Mouse (Mus musculus): ENCODE results near the gene Ppp1r10. TPM values are rescaled to one million over a fixed set of nuclear protein-coding genes. Genes with fewer than 3 reads are reported as not detected.
"Not testable (repeated sequence)": the region's sequence is repeated elsewhere in the genome, so short reads cannot be mapped to it uniquely, and the experiment has no call there.

Ppp1r10 gene
- total and polyA plus RNA-seq, 3 experiments, result 32.8 to 140 (median 64.6) TPM

GRCm38 (mm10) chr17:35929534-35929933 lies 13.3 kb downstream of the Ppp1r10 start:
- no peak for DNase-seq

- no peak for DNase-seq
These were observed 14.4 kb downstream of the Ppp1r10 start for GRCm38 (mm10) chr17:35930627-35931026.

GRCm38 (mm10) chr17:35932608-35933007 lies 16.4 kb downstream of the Ppp1r10 start:
- DNase-seq, result peak; percentile 1

GRCm38 (mm10) chr17:35935763-35936162 lies 19.5 kb downstream of the Ppp1r10 start:
- DNase-seq, result not testable (repeated sequence)

GRCm38 (mm10) chr17:35937700-35938348 lies 21.6 kb downstream of the Ppp1r10 start:
- no peak for DNase-seq

- DNase-seq, result no peak
These were observed 22.9 kb downstream of the Ppp1r10 start for GRCm38 (mm10) chr17:35939108-35939507.

- DNase-seq, result no peak
These were observed 23.7 kb downstream of the Ppp1r10 start for GRCm38 (mm10) chr17:35939941-35940340.

- DNase-seq, result not testable (repeated sequence)
These were observed 34.7 kb downstream of the Ppp1r10 start for GRCm38 (mm10) chr17:35950946-35951345.

- DNase-seq, result not testable (repeated sequence)
These were observed 36.3 kb downstream of the Ppp1r10 start for GRCm38 (mm10) chr17:35952559-35952958.

- no peak for DNase-seq
These were observed 38.4 kb downstream of the Ppp1r10 start for GRCm38 (mm10) chr17:35954665-35955064.

- DNase-seq, result no peak
These were observed 42.4 kb downstream of the Ppp1r10 start for GRCm38 (mm10) chr17:35958533-35959223.

GRCm38 (mm10) chr17:35963279-35963678 lies 47.0 kb downstream of the Ppp1r10 start:
- no peak for DNase-seq

GRCm38 (mm10) chr17:35967621-35968020 lies 51.4 kb downstream of the Ppp1r10 start:
- no peak for DNase-seq

GRCm38 (mm10) chr17:35969418-35970389 lies 53.5 kb downstream of the Ppp1r10 start, which contains the start of gene Abcf1:
TSS of gene Abcf1 (minus strand) at chr17:35969761.
- peak; percentile 99 for DNase-seq

- DNase-seq, result no peak
These were observed 55.9 kb downstream of the Ppp1r10 start for GRCm38 (mm10) chr17:35972131-35972530.

GRCm38 (mm10) chr17:35978811-35979400 lies 62.7 kb downstream of the Ppp1r10 start:
- DNase-seq, result no peak

- peak; percentile 96 for DNase-seq
These were observed 63.4 kb downstream of the Ppp1r10 start, which contains the start of the genes Gnl1 and Prr3 for GRCm38 (mm10) chr17:35979401-35980362. TSS of gene Gnl1 (plus strand) at chr17:35979851. TSS of gene Prr3 (minus strand) at chr17:35980236.

GRCm38 (mm10) chr17:35980363-35980754 lies 64.1 kb downstream of the Ppp1r10 start:
- DNase-seq, result peak; percentile 70

- no peak for DNase-seq
These were observed 65.5 kb downstream of the Ppp1r10 start for GRCm38 (mm10) chr17:35981776-35982175.
